Mouse (Mus musculus): Measurements from ENCODE around the gene Abhd12. TPM values are rescaled to one million over a fixed set of nuclear protein-coding genes. Genes with fewer than 3 reads are reported as not detected.

Abhd12 gene
- polyA plus RNA-seq, 1 experiment from 2014 or later: 67.7 TPM

- H3K4me2 ChIP-seq (replicated peaks): no peak overlapping the region
- H3K4me1 ChIP-seq: no peaks in the 10 kb centered on the region
- H3K9ac ChIP-seq: no peak overlapping the region
- 0 out of 2 replicates have a peak, but pooled peaks cover 14% of the 10 kb centered on the region for H3K36me3 ChIP-seq
- no peaks in the 10 kb centered on the region for H3K27me3 ChIP-seq
- WGBS: 74% methylated on average over 11 of the region's 11 CpGs
- no peak for ATAC-seq (ENCODE audit: insufficient number of reproducible peaks, insufficient read depth, low FRiP score, low TSS enrichment)
- H3K4me3 ChIP-seq: no peak overlapping the region
- no peak overlapping the region for H3K27ac ChIP-seq
- no peaks in the 10 kb centered on the region for H3K9me3 ChIP-seq
Measured at GRCm38 (mm10) chr2:150841109-150841508, 63.4 kb downstream of the Abhd12 start.

- Histone ChIP-seq H3K4me1 (no peaks in the 10 kb centered on the region), H3K27ac (no peak overlapping the region), H3K4me2 (replicated peaks) (no peak overlapping the region), H3K9me3 (no peaks in the 10 kb centered on the region), H3K36me3 (0 out of 2 replicates have a peak, but pooled peaks cover 17% of the 10 kb centered on the region), H3K4me3 (no peak overlapping the region), H3K9ac (no peak overlapping the region), H3K27me3 (no peaks in the 10 kb centered on the region)
- ATAC-seq (ENCODE audit: insufficient number of reproducible peaks, insufficient read depth, low FRiP score, low TSS enrichment): no peak
- 80% methylated on average over 12 of the region's 12 CpGs for WGBS
Measured at GRCm38 (mm10) chr2:150839686-150840471, 64.7 kb downstream of the Abhd12 start.

- H3K4me3 ChIP-seq: no peak overlapping the region
- 0 out of 2 replicates have a peak, but pooled peaks have one; percentile 32 for ATAC-seq (ENCODE audit: insufficient number of reproducible peaks, insufficient read depth, low FRiP score, low TSS enrichment)
- H3K4me2 ChIP-seq (replicated peaks): no peak overlapping the region
- no peaks in the 10 kb centered on the region for H3K4me1 ChIP-seq
- H3K36me3 ChIP-seq: peaks cover 32% of the 10 kb centered on the region
- H3K9me3 ChIP-seq: no peaks in the 10 kb centered on the region
- H3K27me3 ChIP-seq: no peaks in the 10 kb centered on the region
- H3K9ac ChIP-seq: no peak overlapping the region
- H3K27ac ChIP-seq: no peak overlapping the region
- 86% methylated on average over 3 of the region's 3 CpGs for WGBS
Measured at GRCm38 (mm10) chr2:150837781-150838180, 66.8 kb downstream of the Abhd12 start.

- WGBS: 77% methylated on average over 15 of the region's 15 CpGs
- ATAC-seq (ENCODE audit: insufficient number of reproducible peaks, insufficient read depth, low FRiP score, low TSS enrichment): no peak
- Histone ChIP-seq H3K4me2 (replicated peaks) (no peak overlapping the region), H3K27ac (no peak overlapping the region), H3K9ac (no peak overlapping the region), H3K9me3 (no peaks in the 10 kb centered on the region), H3K4me3 (no peak overlapping the region), H3K36me3 (peaks cover 40% of the 10 kb centered on the region), H3K27me3 (no peaks in the 10 kb centered on the region), H3K4me1 (no peaks in the 10 kb centered on the region)
Measured at GRCm38 (mm10) chr2:150836906-150837305, 67.6 kb downstream of the Abhd12 start.

GRCm38 (mm10) chr2:150835975-150836374, 68.6 kb downstream of the Abhd12 start:
- no peak for ATAC-seq (ENCODE audit: insufficient number of reproducible peaks, insufficient read depth, low FRiP score, low TSS enrichment)
- no peak overlapping the region for H3K27ac ChIP-seq
- no peak overlapping the region for H3K4me2 ChIP-seq (replicated peaks)
- WGBS: 93% methylated on average over 4 of the region's 4 CpGs
- H3K9ac ChIP-seq: no peak overlapping the region
- H3K36me3 ChIP-seq: peaks cover 49% of the 10 kb centered on the region
- H3K27me3 ChIP-seq: no peaks in the 10 kb centered on the region
- no peak overlapping the region for H3K4me3 ChIP-seq
- no peaks in the 10 kb centered on the region for H3K9me3 ChIP-seq
- no peaks in the 10 kb centered on the region for H3K4me1 ChIP-seq

- Histone ChIP-seq H3K27me3 (no peaks in the 10 kb centered on the region), H3K4me1 (no peaks in the 10 kb centered on the region), H3K9ac (no peak overlapping the region), H3K27ac (no peak overlapping the region), H3K36me3 (peaks cover 61% of the 10 kb centered on the region), H3K9me3 (no peaks in the 10 kb centered on the region), H3K4me3 (no peak overlapping the region), H3K4me2 (replicated peaks) (no peak overlapping the region)
- no peak for ATAC-seq (ENCODE audit: insufficient number of reproducible peaks, insufficient read depth, low FRiP score, low TSS enrichment)
- WGBS: 93% methylated on average over 7 of the region's 7 CpGs
Measured at GRCm38 (mm10) chr2:150834616-150835015, 69.9 kb downstream of the Abhd12 start.

GRCm38 (mm10) chr2:150832029-150832428, 72.5 kb downstream of the Abhd12 start:
- no peak for ATAC-seq (ENCODE audit: insufficient number of reproducible peaks, insufficient read depth, low FRiP score, low TSS enrichment)
- Histone ChIP-seq H3K9ac (no peak overlapping the region), H3K4me1 (no peaks in the 10 kb centered on the region), H3K4me2 (replicated peaks) (no peak overlapping the region), H3K9me3 (no peaks in the 10 kb centered on the region), H3K27ac (no peak overlapping the region), H3K27me3 (no peaks in the 10 kb centered on the region), H3K36me3 (peaks cover 78% of the 10 kb centered on the region), H3K4me3 (no peak overlapping the region)
- 89% methylated on average over 7 of the region's 7 CpGs for WGBS

- no peak overlapping the region for H3K27ac ChIP-seq
- no peak for ATAC-seq (ENCODE audit: insufficient number of reproducible peaks, insufficient read depth, low FRiP score, low TSS enrichment)
- 92% methylated on average over 3 of the region's 3 CpGs for WGBS
- no peak overlapping the region for H3K9ac ChIP-seq
- H3K4me1 ChIP-seq: no peaks in the 10 kb centered on the region
- no peak overlapping the region for H3K4me2 ChIP-seq (replicated peaks)
- no peak overlapping the region for H3K4me3 ChIP-seq
- no peaks in the 10 kb centered on the region for H3K9me3 ChIP-seq
- no peaks in the 10 kb centered on the region for H3K27me3 ChIP-seq
- H3K36me3 ChIP-seq: peaks cover 85% of the 10 kb centered on the region
Measured at GRCm38 (mm10) chr2:150830911-150831441, 73.6 kb downstream of the Abhd12 start.

- Histone ChIP-seq H3K9me3 (no peaks in the 10 kb centered on the region), H3K27ac (no peak overlapping the region), H3K9ac (no peak overlapping the region), H3K4me1 (no peaks in the 10 kb centered on the region), H3K27me3 (no peaks in the 10 kb centered on the region), H3K4me2 (replicated peaks) (no peak overlapping the region), H3K4me3 (no peak overlapping the region), H3K36me3 (peaks cover 88% of the 10 kb centered on the region)
- 89% methylated on average over 2 of the region's 2 CpGs for WGBS
- no peak for ATAC-seq (ENCODE audit: insufficient number of reproducible peaks, insufficient read depth, low FRiP score, low TSS enrichment)
Measured at GRCm38 (mm10) chr2:150830011-150830410, 74.5 kb downstream of the Abhd12 start.

- no peak for ATAC-seq (ENCODE audit: insufficient number of reproducible peaks, insufficient read depth, low FRiP score, low TSS enrichment)
- WGBS: 90% methylated on average over 4 of the region's 4 CpGs
- H3K4me3 ChIP-seq: no peak overlapping the region
- no peak overlapping the region for H3K9ac ChIP-seq
- peaks cover 93% of the 10 kb centered on the region for H3K36me3 ChIP-seq
- H3K4me2 ChIP-seq (replicated peaks): no peak overlapping the region
- no peaks in the 10 kb centered on the region for H3K27me3 ChIP-seq
- no peak overlapping the region for H3K27ac ChIP-seq
- H3K4me1 ChIP-seq: no peaks in the 10 kb centered on the region
- no peaks in the 10 kb centered on the region for H3K9me3 ChIP-seq
Measured at GRCm38 (mm10) chr2:150828654-150829053, 75.9 kb downstream of the Abhd12 start.

GRCm38 (mm10) chr2:150828164-150828563, 76.4 kb downstream of the Abhd12 start:
- Histone ChIP-seq H3K9ac (no peak overlapping the region), H3K4me1 (no peaks in the 10 kb centered on the region), H3K4me3 (no peak overlapping the region), H3K36me3 (peaks cover 91% of the 10 kb centered on the region), H3K27ac (no peak overlapping the region), H3K27me3 (no peaks in the 10 kb centered on the region), H3K9me3 (no peaks in the 10 kb centered on the region), H3K4me2 (replicated peaks) (no peak overlapping the region)
- no peak for ATAC-seq (ENCODE audit: insufficient number of reproducible peaks, insufficient read depth, low FRiP score, low TSS enrichment)
- WGBS: 84% methylated on average over 3 of the region's 3 CpGs

- no peak for ATAC-seq (ENCODE audit: insufficient number of reproducible peaks, insufficient read depth, low FRiP score, low TSS enrichment)
- no peaks in the 10 kb centered on the region for H3K27me3 ChIP-seq
- H3K4me3 ChIP-seq: no peak overlapping the region
- no peaks in the 10 kb centered on the region for H3K9me3 ChIP-seq
- H3K9ac ChIP-seq: no peak overlapping the region
- H3K4me2 ChIP-seq (replicated peaks): no peak overlapping the region
- H3K36me3 ChIP-seq: peaks cover 82% of the 10 kb centered on the region
- WGBS: 84% methylated on average over 3 of the region's 3 CpGs
- no peaks in the 10 kb centered on the region for H3K4me1 ChIP-seq
- H3K27ac ChIP-seq: no peak overlapping the region
Measured at GRCm38 (mm10) chr2:150826426-150826825, 78.1 kb downstream of the Abhd12 start.
